In the genomic region with DNA sequence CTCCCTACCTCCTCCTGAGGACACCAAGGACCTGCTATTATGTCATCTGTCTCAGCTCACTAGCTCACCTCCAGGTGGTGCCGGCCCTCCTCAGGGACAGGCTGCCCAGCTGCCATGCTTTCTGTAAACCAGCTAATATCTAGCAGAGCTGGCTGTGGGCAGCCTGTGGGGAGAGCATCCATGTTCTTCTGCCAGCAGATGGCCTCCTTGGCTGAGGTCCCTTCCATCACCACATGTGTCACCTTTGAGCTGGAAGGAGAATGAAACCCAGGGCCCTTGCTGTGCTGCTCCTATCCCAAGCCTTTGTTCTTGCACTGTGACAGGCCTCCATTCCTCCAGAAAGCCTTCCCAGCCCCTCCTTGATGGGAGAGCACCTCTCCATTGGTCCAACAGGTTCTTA, we compare ENCODE assay signal across 8 mouse cellular contexts. TPM values are rescaled to one million over a fixed set of nuclear protein-coding genes. Genes with fewer than 3 reads are reported as not detected.
DNase-seq lines count a peak whose midpoint lies in the region; ATAC-seq and TF ChIP-seq lines count a peak whose summit lies in the region.

No protein-coding gene starts in this region.

- no peaks in the 10 kb centered on the region for H3K27me3 ChIP-seq in liver, postnatal 0 days (ENCODE audit: insufficient read depth, low read length)

- no peak overlapping the region for H3K9ac ChIP-seq in liver, postnatal 0 days (replicated peaks)

- TF ChIP-seq CTCF in bone marrow, adult 2 months (IDR thresholded peaks at IDR 0.05; ENCODE audit: control insufficient read depth, insufficient read depth, low read length), result no peak
- peak; percentile 52 for TF ChIP-seq CTCF in liver, postnatal 0 days (IDR thresholded peaks at IDR 0.05; ENCODE audit: low read depth)

- peaks cover 5% of the 10 kb centered on the region for H3K4me1 ChIP-seq in bone marrow, adult 2 months (ENCODE audit: control insufficient read depth, insufficient read depth, low read length)
- H3K4me1 ChIP-seq in liver, postnatal 0 days (ENCODE audit: insufficient read depth), result peaks cover 17% of the 10 kb centered on the region; the same call in 1 of the 2 replicates

- intact Hi-C loops in left cerebral cortex, postnatal 4 days (cut with DNase I), result no loop called here

- H3K9me3 ChIP-seq in liver, postnatal 0 days (ENCODE audit: low read length), result no peaks in the 10 kb centered on the region

- peak overlapping the region; percentile 64 for H3K27ac ChIP-seq in bone marrow, adult 2 months (ENCODE audit: control insufficient read depth, insufficient read depth, low read depth, low read length, poor library complexity)
- H3K27ac ChIP-seq in liver, postnatal 0 days (ENCODE audit: low read depth), result no peak overlapping the region

- no peak for ATAC-seq in liver, postnatal 0 days

- DNase-seq in adrenal gland, postnatal 14 days, result peak; percentile 51
- no peak for DNase-seq in adrenal gland, adult 18-20 months (ENCODE audit: low spot score in 2 of 2)
- peak; percentile 81 for DNase-seq in left cerebral cortex, postnatal 4 days
- DNase-seq in left cerebral cortex, adult 9 months (ENCODE audit: low spot score in 2 of 2), result no peak
- peak; percentile 40 for DNase-seq in liver, postnatal 0 days
- no peak for DNase-seq in left cerebral cortex, adult 8-10 months (ENCODE audit: low spot score in 2 of 2)
- no peak for DNase-seq in spleen, postnatal 4 days (ENCODE audit: low spot score in 2 of 2)

- TF ChIP-seq EP300 in liver, postnatal 0 days (IDR thresholded peaks at IDR 0.05; ENCODE audit: low read depth), result no peak

- H3K4me2 ChIP-seq in liver, postnatal 0 days (ENCODE audit: low read depth, low read length), result no peak overlapping the region

- H3K36me3 ChIP-seq in liver, postnatal 0 days (replicated peaks; ENCODE audit: insufficient read depth, low read length), result peaks cover 15% of the 10 kb centered on the region

- no peak overlapping the region for H3K4me3 ChIP-seq in bone marrow, adult 2 months (replicated peaks; ENCODE audit: control insufficient read depth, low read depth, low read length)
- H3K4me3 ChIP-seq in liver, postnatal 0 days (ENCODE audit: low read depth, low read length), result no peak overlapping the region

- 48% methylated on average over 1 of the region's 1 CpGs for WGBS in bone marrow, adult 2 months
- 58% methylated on average over 1 of the region's 1 CpGs for WGBS in liver, postnatal 0 days (ENCODE audit: insufficient replicate concordance)

- no peak for TF ChIP-seq POLR2A in bone marrow, adult 2 months (IDR thresholded peaks at IDR 0.05; ENCODE audit: borderline replicate concordance, control insufficient read depth, low read depth, low read length)

RNA-seq across cellular contexts. Expression of a gene that starts 1.7 kb away (rescaled TPM):
- 8.4 and 11.9 TPM in 2 replicates for total RNA-seq in adrenal gland, postnatal 14 days (2021)
- 1 to 10 TPM; 4.9 to 5.3 TPM for total RNA-seq in adrenal gland, adult 18-20 months (2021)
- 10 to 100 TPM; 16.1 to 16.5 TPM for total RNA-seq in left cerebral cortex, postnatal 4 days (2021)
- 16.8 and 42.5 TPM in 2 replicates for polyA plus RNA-seq in bone marrow, adult 2 months (2011; ENCODE audit: insufficient read depth, insufficient read length, low replicate concordance, missing spikeins)
- polyA plus RNA-seq in liver, postnatal 0 days (2015; fragmentation: Nextera tagmentation; extraction: Ambion mirVana), result 2.1 and 2.3 TPM in 2 replicates
- 10 to 100 TPM in 3 of 4 experiments, 1 to 10 TPM in 1; 9.8 to 14.5 (median 13.4) TPM for total RNA-seq in left cerebral cortex, adult 8-10 months (2022)

RNA-seq across cellular contexts. Expression of a gene that starts 25.6 kb away (rescaled TPM):
- total RNA-seq in adrenal gland, postnatal 14 days (2021), result 203 and 213 TPM in 2 replicates
- 100 to 1,000 TPM; 245 to 387 TPM for total RNA-seq in adrenal gland, adult 18-20 months (2021)
- total RNA-seq in left cerebral cortex, postnatal 4 days (2021), result 10 to 100 TPM; 20.4 to 24.8 TPM
- polyA plus RNA-seq in bone marrow, adult 2 months (2011; ENCODE audit: insufficient read depth, insufficient read length, low replicate concordance, missing spikeins), result 0.84 and 2.3 TPM in 2 replicates
- 2.9 and 3.1 TPM in 2 replicates for polyA plus RNA-seq in liver, postnatal 0 days (2015; fragmentation: Nextera tagmentation; extraction: Ambion mirVana)
- 10 to 100 TPM; 22.3 to 25.7 (median 24.6) TPM for total RNA-seq in left cerebral cortex, adult 8-10 months (2022)

RNA-seq across cellular contexts. Expression of a gene that starts 32.6 kb away (rescaled TPM):
- not detected in 2 replicates for total RNA-seq in adrenal gland, postnatal 14 days (2021)
- total RNA-seq in adrenal gland, adult 18-20 months (2021), result 1 to 10 TPM in 1 of 2 experiments, not detected in 1; 1.1 TPM
- total RNA-seq in left cerebral cortex, postnatal 4 days (2021), result 1 to 10 TPM; 1.6 TPM
- polyA plus RNA-seq in bone marrow, adult 2 months (2011; ENCODE audit: insufficient read depth, insufficient read length, low replicate concordance, missing spikeins), result 3.9 and 8.6 TPM in 2 replicates
- polyA plus RNA-seq in liver, postnatal 0 days (2015; fragmentation: Nextera tagmentation; extraction: Ambion mirVana), result 1.1 and 16.6 TPM in 2 replicates
- total RNA-seq in left cerebral cortex, adult 8-10 months (2022), result 10 to 100 TPM in 3 of 4 experiments, 1 to 10 TPM in 1; 8.3 to 11.8 (median 10.7) TPM

RNA-seq across cellular contexts. Expression of a gene that starts 42.0 kb away (rescaled TPM):
- 35.6 and 42.1 TPM in 2 replicates for total RNA-seq in adrenal gland, postnatal 14 days (2021)
- 10 to 100 TPM; 34.1 to 44.6 TPM for total RNA-seq in adrenal gland, adult 18-20 months (2021)
- total RNA-seq in left cerebral cortex, postnatal 4 days (2021), result 10 to 100 TPM; 26.6 to 37.5 TPM
- polyA plus RNA-seq in bone marrow, adult 2 months (2011; ENCODE audit: insufficient read depth, insufficient read length, low replicate concordance, missing spikeins), result 13.9 and 19.9 TPM in 2 replicates
- 24.0 and 27.0 TPM in 2 replicates for polyA plus RNA-seq in liver, postnatal 0 days (2015; fragmentation: Nextera tagmentation; extraction: Ambion mirVana)
- 10 to 100 TPM; 22.1 to 26.9 (median 23.4) TPM for total RNA-seq in left cerebral cortex, adult 8-10 months (2022)

RNA-seq across cellular contexts. Expression of a gene that starts 47.8 kb away (rescaled TPM):
- total RNA-seq in adrenal gland, postnatal 14 days (2021), result 51.7 and 62.9 TPM in 2 replicates
- 10 to 100 TPM; 50.1 to 65.1 TPM for total RNA-seq in adrenal gland, adult 18-20 months (2021)
- 10 to 100 TPM; 89.8 to 92.4 TPM for total RNA-seq in left cerebral cortex, postnatal 4 days (2021)
- polyA plus RNA-seq in bone marrow, adult 2 months (2011; ENCODE audit: insufficient read depth, insufficient read length, low replicate concordance, missing spikeins), result 48.8 and 72.4 TPM in 2 replicates
- 31.7 and 36.6 TPM in 2 replicates for polyA plus RNA-seq in liver, postnatal 0 days (2015; fragmentation: Nextera tagmentation; extraction: Ambion mirVana)
- total RNA-seq in left cerebral cortex, adult 8-10 months (2022), result 10 to 100 TPM; 59.1 to 73.2 (median 66.7) TPM

Comparison
In these comparisons a context has a peak if more than half of its experiments do, and no peak if none do; other contexts are left out.
1. DNase-seq: peak in adrenal gland, postnatal 14 days (single experiment), left cerebral cortex, postnatal 4 days (single experiment) and liver, postnatal 0 days (single experiment); none in adrenal gland, adult 18-20 months (0 of 2), left cerebral cortex, adult 9 months (0 of 2), left cerebral cortex, adult 8-10 months (0 of 2) and spleen, postnatal 4 days (0 of 2).